ENCODE assay signal across 13 mouse cellular contexts in genomic region chr6:136968877-136969276, GRCm38 (mm10). TPM values are rescaled to one million over a fixed set of nuclear protein-coding genes. Genes with fewer than 3 reads are reported as not detected.
DNase-seq lines count a peak whose midpoint lies in the region; ATAC-seq and TF ChIP-seq lines count a peak whose summit lies in the region.
"Not testable (repeated sequence)": the region's sequence is repeated elsewhere in the genome, so short reads cannot be mapped to it uniquely, and the experiment has no call there.
"Had no signal": no experiment of that assay in that cellular context is flagged by ENCODE, and none has a peak within 500 bp of the region (broad histone marks: within the 10 kb centered on the region; RNA-seq: fewer than 3 reads in every experiment).

No protein-coding gene starts in this region.

- H3K9me3 ChIP-seq in G1E (replicated peaks); hindbrain, postnatal 0 days (ENCODE audit: low read length): not testable (repeated sequence)

- H3K4me2 ChIP-seq in hindbrain, postnatal 0 days (ENCODE audit: low read depth, low read length) = not testable (repeated sequence)

- H3K27me3 ChIP-seq in G1E (ENCODE audit: insufficient read depth, low read length); hindbrain, postnatal 0 days (ENCODE audit: insufficient read depth, low read length): not testable (repeated sequence)

- H3K27ac ChIP-seq in hindbrain, postnatal 0 days; layer of hippocampus, adult 2 months: not testable (repeated sequence)

- peak; percentile 71 for ATAC-seq in G1E (ENCODE audit: extremely low read depth, insufficient number of reproducible peaks, low FRiP score, poor library complexity, severe bottlenecking)
- ATAC-seq in frontal cortex, adult (ENCODE audit: low TSS enrichment) = peak; percentile 67; the same call in 1 of the 2 replicates
- 0 out of 2 replicates have a peak, but pooled peaks have one; percentile 70 for ATAC-seq in hindbrain, postnatal 0 days

- not testable (repeated sequence) for H3K4me3 ChIP-seq in G1E (ENCODE audit: low read depth, low read length); hindbrain, postnatal 0 days (ENCODE audit: low read length); layer of hippocampus, adult 2 months

- H3K4me1 ChIP-seq in G1E (ENCODE audit: insufficient read depth, low read depth, low read length) = peaks cover 32% of the 10 kb centered on the region
- H3K4me1 ChIP-seq in hindbrain, postnatal 0 days (ENCODE audit: insufficient read depth, low read length) = not testable (repeated sequence)

- DNase-seq in G1E (ENCODE audit: low spot score); layer of hippocampus, adult 2 months (ENCODE audit: low spot score in 2 of 2): not testable (repeated sequence)
- DNase-seq in cerebellum, postnatal 10 days = peak; percentile 11 to 16
- DNase-seq in hindbrain, postnatal 0 days (ENCODE audit: low spot score) = peak; percentile 72
- peak; percentile 46 for DNase-seq in lung, postnatal 10 days
- DNase-seq in retina, embryonic 14.5 days (ENCODE audit: low spot score) = peak; percentile 24

- not testable (repeated sequence) for H3K36me3 ChIP-seq in G1E (replicated peaks); hindbrain, postnatal 0 days (ENCODE audit: insufficient read depth, low read length)

- H3K9ac ChIP-seq in hindbrain, postnatal 0 days (replicated peaks; ENCODE audit: low read length) = not testable (repeated sequence)

- 38% methylated on average over 4 of the region's 4 CpGs for WGBS in hindbrain, postnatal 0 days

- not testable (repeated sequence) for TF ChIP-seq CTCF in G1E (IDR thresholded peaks at IDR 0.05; ENCODE audit: low read depth, low read length)
- peak; percentile 59 for TF ChIP-seq CTCF in hindbrain, postnatal 0 days (IDR thresholded peaks at IDR 0.05; ENCODE audit: low read depth)
- TF ChIP-seq CTCF in layer of hippocampus, adult 2 months (conservative IDR thresholded peaks at IDR 0.05) = peak; percentile 78

RNA-seq across cellular contexts. Expression of gene Arhgdib, which starts 27.2 kb away (rescaled TPM):
- total RNA-seq in G1E (2014; fragmentation: Nextera tagmentation) (1,122 and 1,191 TPM in 2 replicates), G1E (2017) (613 and 661 TPM in 2 replicates)
- 119 and 124 TPM in 2 replicates for polyA plus RNA-seq in G1E (2012)
- 7.2 and 12.8 TPM in 2 replicates for total RNA-seq in hindbrain, postnatal 0 days (2014; rRNA removed)
- 17.3 and 18.8 TPM in 2 replicates for polyA plus RNA-seq in hindbrain, postnatal 0 days (2015; fragmentation: Nextera tagmentation; extraction: Ambion mirVana)
- 1 to 10 TPM; 8.5 to 9.4 TPM for total RNA-seq in layer of hippocampus, adult 2 months (2021)

RNA-seq across cellular contexts. Expression of gene Pde6h, which starts 45.2 kb away (rescaled TPM):
- total RNA-seq in G1E (2014; fragmentation: Nextera tagmentation) (not detected in 2 replicates), G1E (2017) (0.05 and 0.06 TPM in 2 replicates)
- not detected in 2 replicates for polyA plus RNA-seq in G1E (2012)
- total RNA-seq in hindbrain, postnatal 0 days (2014; rRNA removed) = not detected in 2 replicates
- 0.76 and 1.3 TPM in 2 replicates for polyA plus RNA-seq in hindbrain, postnatal 0 days (2015; fragmentation: Nextera tagmentation; extraction: Ambion mirVana)
- under 1 TPM; 0.44 to 0.61 TPM for total RNA-seq in layer of hippocampus, adult 2 months (2021)
- total RNA-seq: gastrocnemius, postnatal 14 days; heart, postnatal 25 days had no signal
- polyA plus RNA-seq: forebrain, embryonic 10.5 days; liver, embryonic 11.5 days; midbrain, embryonic 12.5 days; neural tube, embryonic 14.5 days had no signal

RNA-seq across cellular contexts. Expression of gene Erp27, which starts 46.9 kb away (rescaled TPM):
- total RNA-seq in G1E (2014; fragmentation: Nextera tagmentation) (0.34 TPM in 1 of 2 replicates, not detected in the other), G1E (2017) (0.76 and 0.87 TPM in 2 replicates)
- polyA plus RNA-seq in G1E (2012) = not detected in 2 replicates
- total RNA-seq in hindbrain, postnatal 0 days (2014; rRNA removed) = not detected in 2 replicates
- not detected in 2 replicates for polyA plus RNA-seq in hindbrain, postnatal 0 days (2015; fragmentation: Nextera tagmentation; extraction: Ambion mirVana)
- total RNA-seq in layer of hippocampus, adult 2 months (2021) = under 1 TPM; 0.26 to 0.52 TPM
- total RNA-seq: gastrocnemius, postnatal 14 days; heart, postnatal 25 days had no signal
- polyA plus RNA-seq: forebrain, embryonic 10.5 days; midbrain, embryonic 12.5 days; neural tube, embryonic 14.5 days had no signal

Comparison
In these comparisons a context has a peak if more than half of its experiments do, and no peak if none do; other contexts are left out.
1. RNA of gene Arhgdib, which starts 27.2 kb away (total RNA-seq): 613 to 1,191 TPM in G1E; 8.5 to 9.4 TPM in layer of hippocampus, adult 2 months and 7.2 to 12.8 TPM in hindbrain, postnatal 0 days; every median in the first group is over 10 times any median in the second.
2. Peak in every context shown above with its lines, with median percentiles within 50 percentile points of each other: ATAC-seq.